Mouse (Mus musculus) myocyte (in vitro differentiated cells): ENCODE results near the gene Dgkq.

ENCODE experiments used
- E2F4 ChIP-seq: IDR thresholded peaks from one replicate; pipeline ENCODE4 v1.6.1; 2011; ENCODE audit warnings: mild to moderate bottlenecking, control low read depth, moderate library complexity; ENCODE audit not compliant: insufficient read depth
- MAX ChIP-seq: IDR thresholded peaks from one replicate; pipeline ENCODE4 v1.6.1; 2011; ENCODE audit warnings: low read depth, mild to moderate bottlenecking, control low read depth
- POLR2A ChIP-seq: IDR thresholded peaks from one replicate; pipeline ENCODE4 v1.6.1; 2011; ENCODE audit warnings: low read depth, mild to moderate bottlenecking, control low read depth, moderate library complexity; ENCODE audit not compliant: insufficient read length
- SRF ChIP-seq: IDR thresholded peaks from one replicate; pipeline ENCODE4 v1.6.1; 2011; ENCODE audit warnings: low read depth; ENCODE audit not compliant: control insufficient read depth, insufficient read length

GRCm38 (mm10) chr5:108667370-108667769, 2.1 kb downstream of the Dgkq start:
- TF ChIP-seq POLR2A (no peak), MAX (no peak), E2F4 (no peak), SRF (no peak)
